Mouse (Mus musculus) cerebellum, adult 2 months (tissue): ENCODE measurements around the gene Tmem184a.

Experiments used
- CTCF ChIP-seq: fragments of 200-500 bp; IDR thresholded peaks from 2 replicates; pipeline ENCODE4 v1.5.1; 2011; ENCODE audit warnings: low read depth, mild to moderate bottlenecking, control low read depth, low read length, moderate library complexity, borderline replicate concordance; ENCODE audit not compliant: insufficient read depth
- POLR2A ChIP-seq: fragments of 200-500 bp; IDR thresholded peaks from 2 replicates; pipeline ENCODE4 v1.6.1; 2011; ENCODE audit warnings: low read length, control low read depth, borderline replicate concordance; ENCODE audit not compliant: insufficient read depth

DNA sequence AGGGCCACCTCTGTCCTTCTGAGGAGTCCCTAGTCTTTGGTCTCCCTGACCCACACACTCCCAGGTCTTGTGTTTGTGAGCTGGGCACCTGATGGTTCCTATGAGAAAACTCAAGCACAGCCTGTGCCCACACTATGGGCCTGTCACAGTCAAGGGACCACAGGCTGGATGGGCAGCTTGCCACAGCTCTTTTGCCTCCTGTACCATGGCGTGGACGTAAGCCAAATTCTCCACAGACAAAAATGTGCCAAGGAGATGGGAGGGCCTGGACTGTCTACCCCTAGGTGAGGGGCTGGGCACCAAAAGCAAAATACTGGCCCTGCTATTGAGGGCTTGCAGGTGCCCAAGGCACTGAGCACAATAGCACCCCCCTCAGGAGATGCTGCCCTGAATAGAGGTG, 63.1 kb downstream of the Tmem184a start:
- TF ChIP-seq CTCF (no peak), POLR2A (no peak)
